Mouse (Mus musculus) ES-CJ7 (cell line): ENCODE results near the gene Homer2.

Experiments
- DNase-seq: peaks from one replicate; pipeline ENCODE4 v3.0.0; 2011; ENCODE audit warnings: low read depth, low spot score

Homer2 gene

GRCm38 (mm10) chr7:81560101-81561049 is 147.0 kb downstream of the Homer2 start:
- DNase-seq, result no peak

- no peak for DNase-seq
These were observed 147.9 kb downstream of the Homer2 start for GRCm38 (mm10) chr7:81559231-81559980.

DNA sequence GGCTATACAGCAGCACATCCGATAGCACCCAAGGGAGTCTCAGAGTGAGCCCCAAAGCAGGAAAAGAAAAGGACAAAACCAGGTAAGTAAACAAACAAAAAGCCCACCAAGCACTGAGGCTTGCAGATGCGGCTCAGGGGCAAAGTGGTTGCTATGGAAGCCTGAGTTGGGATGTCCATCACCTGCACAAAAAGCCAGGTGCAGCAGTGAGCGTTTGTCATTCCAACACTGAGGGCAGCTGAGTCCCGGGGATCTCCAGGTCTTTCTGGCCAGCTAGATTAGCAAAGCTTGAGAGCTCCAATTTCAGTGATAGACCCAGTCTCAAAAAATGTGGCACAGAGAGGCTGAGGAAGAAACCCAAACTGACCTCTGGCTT is 149.4 kb downstream of the Homer2 start:
- DNase-seq, result no peak

DNA sequence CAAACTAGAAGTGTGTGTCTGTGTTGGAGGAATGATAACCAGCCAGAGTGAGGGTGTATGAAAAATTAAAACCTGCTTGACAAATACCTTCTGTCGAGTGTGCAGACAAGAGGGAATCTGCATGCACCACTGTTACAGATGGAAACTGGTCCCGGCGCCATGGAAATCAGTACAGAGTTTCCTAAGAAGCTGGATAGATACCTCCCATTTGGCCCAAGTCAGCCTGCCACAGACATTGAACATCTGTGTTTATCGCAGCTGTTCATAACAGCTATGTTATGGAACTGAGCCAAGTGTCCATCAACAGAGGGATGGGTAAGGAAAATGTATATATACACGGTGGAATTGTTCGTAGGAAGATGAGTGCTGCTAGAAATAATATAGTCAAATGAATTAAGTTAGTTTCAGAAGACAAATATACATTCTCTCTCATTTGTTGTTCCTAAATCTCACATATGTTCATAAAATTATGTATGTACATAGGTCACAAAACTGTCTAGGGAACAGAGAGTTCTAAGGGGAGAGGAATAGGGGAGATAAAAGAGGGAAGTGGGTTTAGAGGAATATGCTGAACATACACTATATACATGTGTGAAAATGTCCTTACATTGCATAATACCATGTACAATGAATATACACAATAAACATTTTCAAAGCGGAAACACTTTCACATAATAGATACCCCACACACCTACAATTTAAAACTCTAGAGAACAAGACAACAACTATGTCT is 149.9 kb downstream of the Homer2 start:
- DNase-seq, result no peak

DNA sequence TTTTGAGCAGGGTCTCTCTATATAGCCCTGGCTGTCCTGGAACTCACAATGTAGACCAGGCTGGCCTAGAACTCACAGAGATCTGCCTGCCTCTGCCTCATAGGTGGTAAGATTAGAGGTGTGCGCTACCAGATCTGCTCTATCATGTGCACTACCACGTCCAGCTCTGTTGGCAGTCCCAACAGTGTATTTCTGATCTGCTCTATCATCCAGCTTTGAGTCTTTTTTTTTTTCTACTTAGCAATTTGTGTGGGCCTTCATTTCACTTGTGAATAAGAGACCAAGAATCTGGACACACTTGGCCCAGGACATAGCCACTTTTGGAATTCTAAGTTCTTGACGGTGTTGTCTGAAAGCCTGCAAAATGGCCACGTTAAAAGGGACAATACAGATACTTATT is 150.5 kb downstream of the Homer2 start:
- no peak for DNase-seq

GRCm38 (mm10) chr7:81554369-81554768 is 153.0 kb downstream of the Homer2 start:
- DNase-seq, result peak; percentile 62

- no peak for DNase-seq
These were observed 153.7 kb downstream of the Homer2 start for GRCm38 (mm10) chr7:81553589-81553988.
